Mouse (Mus musculus): ENCODE results near the gene Pde9a.

Gene Pde9a

DNA sequence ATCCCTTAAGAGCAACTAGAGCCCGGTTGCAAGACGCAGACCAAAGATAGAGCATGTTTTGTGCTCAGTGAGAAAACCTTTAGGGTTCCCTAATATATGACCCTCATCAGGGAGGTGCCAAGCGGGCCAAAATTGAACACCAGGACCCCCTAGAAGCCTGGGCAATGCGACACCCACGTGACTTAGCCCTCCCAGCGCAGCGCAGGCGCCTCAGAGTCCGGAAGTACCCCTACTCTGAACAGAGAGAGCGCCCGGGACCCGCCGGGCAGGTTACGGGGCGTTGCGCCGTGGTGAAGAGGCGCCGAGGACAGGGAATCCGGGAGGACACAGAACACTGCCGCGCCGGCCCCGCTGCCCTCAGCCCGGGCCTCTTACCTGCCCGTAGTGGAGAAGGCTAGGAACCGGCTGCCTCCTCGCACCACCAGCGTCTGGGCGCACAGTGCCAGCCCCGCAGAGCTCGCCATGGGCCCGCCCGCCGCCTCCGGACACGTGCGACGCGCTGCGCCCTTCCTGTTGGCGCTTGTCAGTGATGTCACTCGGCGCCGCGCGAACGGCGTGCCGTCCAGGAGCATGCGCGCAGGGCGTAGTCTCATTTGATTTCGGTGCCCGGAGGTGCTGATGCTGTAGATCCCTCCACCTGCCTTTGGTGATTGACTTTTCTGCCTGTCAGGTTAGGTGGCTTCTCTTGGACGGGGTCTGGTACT, 125.9 kb downstream of the Pde9a start:
- DNase-seq (ENCODE audit: low read depth, low spot score), result peak; percentile 96

DNA sequence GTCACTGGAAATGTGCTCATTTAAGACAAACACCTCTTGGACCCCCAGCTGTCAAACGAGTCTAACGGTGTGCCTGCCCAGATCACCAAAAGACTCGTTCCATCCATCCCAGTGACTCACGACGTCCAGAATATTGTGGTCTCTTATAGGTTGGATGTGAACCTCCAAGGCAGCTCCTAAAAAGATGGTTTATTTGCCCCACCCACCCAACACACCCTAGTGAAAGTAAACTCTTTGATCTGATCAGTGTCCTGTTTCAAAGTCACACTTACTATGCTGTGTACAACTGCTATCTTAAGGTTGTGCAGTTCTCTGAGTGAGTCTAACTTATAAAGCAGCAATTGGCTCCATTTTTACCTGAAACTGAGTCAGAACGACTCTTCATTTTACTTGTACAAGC, 126.6 kb downstream of the Pde9a start:
- no peak for DNase-seq (ENCODE audit: low read depth, low spot score)

DNA sequence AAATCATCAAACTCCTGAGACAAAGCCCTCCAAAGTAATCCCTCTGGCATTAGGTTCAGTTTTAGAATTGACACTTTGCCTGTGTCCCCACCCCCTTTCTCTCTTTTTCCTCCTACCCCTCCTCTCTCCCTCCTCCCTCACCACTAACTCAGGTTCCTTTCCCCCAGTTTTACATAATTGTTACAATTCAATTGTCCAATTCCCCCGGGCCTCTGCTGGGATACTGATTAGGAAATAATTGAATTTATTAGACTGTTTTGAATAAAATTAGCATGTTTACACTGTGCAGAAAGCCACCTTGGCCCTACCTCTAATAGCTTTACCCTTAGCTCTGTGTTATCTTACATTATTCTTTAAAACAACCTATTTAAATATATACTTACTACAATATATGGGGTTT, 128.7 kb downstream of the Pde9a start:
- DNase-seq (ENCODE audit: low read depth, low spot score), result no peak

DNA sequence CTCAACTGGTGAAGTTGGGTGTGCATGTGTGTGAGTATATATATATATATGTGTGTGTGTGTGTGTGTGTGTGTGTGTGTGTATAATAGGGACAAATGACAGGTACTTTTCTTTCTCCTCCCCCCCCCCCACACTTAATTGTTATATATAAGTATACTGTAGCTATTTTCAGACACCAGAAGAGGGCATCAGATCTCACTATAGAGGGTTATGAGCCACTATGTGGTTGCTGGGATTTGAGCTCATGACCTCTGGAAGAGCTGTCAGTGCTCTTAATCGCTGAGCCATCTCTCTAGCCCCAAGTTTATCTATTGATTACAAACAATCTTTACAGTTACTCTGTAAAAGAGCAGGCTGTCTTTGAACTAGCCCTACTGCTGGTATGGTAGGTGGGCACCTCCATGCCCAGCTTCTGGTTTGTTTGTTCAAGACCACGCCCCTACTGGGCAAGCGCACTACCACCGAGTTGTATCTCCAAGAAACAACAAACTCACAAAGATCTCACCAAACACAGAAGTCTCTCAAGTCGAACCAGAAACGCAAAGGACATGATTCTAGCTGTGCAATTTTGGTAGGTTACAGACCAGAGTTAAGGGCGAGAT, 133.4 kb downstream of the Pde9a start:
- peak; percentile 66 for DNase-seq (ENCODE audit: low read depth, low spot score)

DNA sequence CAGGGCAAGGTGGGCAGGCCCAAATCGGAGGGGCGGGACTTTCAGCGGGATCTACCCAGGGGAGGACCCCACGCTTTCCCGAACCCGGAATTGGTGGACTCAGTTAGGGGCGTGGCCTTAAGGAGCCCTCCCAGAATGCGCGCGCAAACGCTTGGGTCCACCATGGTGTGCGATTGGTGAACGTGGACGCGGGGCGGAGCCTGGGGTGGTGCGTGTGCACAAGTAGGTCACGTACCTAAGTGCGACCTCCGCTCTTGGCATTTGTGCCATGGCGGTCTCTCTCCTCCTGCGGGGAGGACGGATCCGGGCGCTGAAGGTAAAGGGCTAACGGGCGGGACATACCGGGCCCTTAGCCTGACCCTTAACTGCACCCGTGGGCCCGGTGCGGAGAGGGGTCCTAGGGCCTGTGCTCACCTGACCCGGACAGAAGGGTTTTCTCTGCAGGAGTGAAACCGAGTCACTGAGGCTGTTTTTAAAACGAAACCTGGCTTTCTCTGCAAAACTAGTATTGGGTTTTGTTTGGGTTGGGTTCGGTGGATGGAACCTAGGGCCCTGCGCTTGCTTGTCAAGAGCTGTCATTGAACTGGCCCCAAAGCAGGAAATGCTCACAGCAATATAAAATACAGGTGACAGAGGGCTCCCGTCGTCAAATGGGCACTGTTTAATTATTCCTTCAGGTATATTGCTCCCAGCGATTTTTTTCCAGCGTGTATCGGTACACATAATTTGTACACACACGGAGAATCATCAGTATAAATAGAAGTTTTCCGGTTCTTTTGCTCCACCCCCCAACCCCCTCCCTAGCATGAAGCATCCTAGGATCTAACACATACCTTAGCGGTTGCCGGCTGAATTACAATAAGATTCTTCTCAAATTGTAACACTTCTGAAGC, 134.2 kb downstream of the Pde9a start, which contains the start of the genes Wdr4 and Ndufv3:
TSS of gene Wdr4 (minus strand) at position 35 of the 893 bp plus-strand sequence.
TSS of gene Ndufv3 (plus strand) at position 170 of the 893 bp plus-strand sequence.
- DNase-seq (ENCODE audit: low read depth, low spot score), result peak; percentile 100

DNA sequence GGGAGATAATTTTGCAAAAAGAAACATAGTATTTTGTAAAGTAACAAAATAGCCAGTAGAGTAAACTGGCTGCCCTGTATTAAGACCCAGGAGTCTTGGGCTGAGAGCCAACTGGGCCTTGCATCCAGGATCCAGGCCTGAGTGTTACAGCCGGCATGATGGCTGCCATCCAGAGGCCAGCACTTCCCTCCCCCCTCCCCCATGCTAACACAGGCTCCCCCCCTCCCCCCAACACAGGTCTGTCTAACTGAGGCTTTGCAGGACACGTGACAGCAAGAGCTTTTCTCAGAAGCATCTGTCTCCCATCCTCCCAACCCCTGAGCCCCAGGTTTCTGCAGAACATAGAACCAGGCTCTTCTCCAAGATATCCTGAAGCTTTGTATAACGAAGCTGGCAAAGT, 134.9 kb downstream of the Pde9a start:
- DNase-seq (ENCODE audit: low read depth, low spot score), result peak; percentile 72

DNA sequence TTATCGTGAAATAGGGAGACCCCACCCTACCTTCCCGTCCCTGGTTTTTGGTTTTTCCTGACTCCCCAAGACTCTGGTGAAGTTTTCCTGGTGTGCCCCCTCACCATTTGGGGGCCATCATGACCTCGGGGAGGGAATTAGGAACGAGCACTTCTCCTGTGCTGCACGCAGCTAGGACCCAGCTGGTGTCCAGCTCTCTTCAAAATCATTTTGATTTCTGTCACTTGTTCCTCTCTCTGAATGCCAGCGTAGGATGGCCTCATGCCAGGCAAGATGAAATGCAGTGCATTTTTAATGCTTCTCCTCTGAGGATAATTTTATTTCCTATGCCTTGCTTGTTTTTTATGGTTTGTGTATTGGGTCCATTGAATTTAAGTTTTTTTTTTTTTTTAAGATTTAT, 135.9 kb downstream of the Pde9a start:
- DNase-seq (ENCODE audit: low read depth, low spot score), result no peak

DNA sequence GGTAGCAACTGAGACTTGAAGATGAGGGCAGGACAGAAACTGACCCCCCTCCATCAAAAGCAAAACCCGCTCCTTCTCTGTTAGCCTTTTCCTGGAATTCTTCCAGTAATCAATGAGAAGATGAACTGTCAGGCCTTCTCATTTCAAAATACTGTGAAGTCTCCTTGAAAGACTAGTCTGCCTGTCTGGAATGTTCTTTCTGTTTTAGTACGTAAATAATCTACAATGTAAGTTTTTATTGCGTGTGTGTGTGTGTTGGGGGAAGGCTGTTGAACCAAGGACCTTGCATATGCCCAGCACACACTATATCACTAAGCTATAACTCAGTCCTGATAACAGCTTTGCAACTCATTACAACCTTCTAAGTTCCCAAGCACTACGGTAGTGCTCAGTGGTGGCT, 139.1 kb downstream of the Pde9a start:
- DNase-seq (ENCODE audit: low read depth, low spot score), result no peak

DNA sequence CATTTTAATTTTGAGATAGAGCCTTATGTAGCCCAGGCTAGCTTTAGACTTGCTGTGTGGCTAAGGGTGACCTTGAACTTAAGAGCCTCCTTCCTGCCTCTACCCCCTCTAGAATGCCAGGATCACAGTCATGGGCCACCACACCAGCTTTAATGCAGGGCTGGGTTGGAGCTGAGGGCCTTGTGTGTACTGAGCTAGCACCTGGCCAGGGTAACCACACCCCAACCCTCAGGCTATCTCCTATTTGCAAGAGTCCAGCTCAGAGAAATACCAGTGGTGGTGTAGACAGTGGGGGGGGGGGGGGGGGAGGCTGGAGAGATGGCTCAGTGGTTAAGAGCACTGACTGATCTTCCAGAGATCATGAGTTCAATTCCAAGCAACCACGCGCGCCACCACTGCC, 139.8 kb downstream of the Pde9a start:
- DNase-seq (ENCODE audit: low read depth, low spot score), result peak; percentile 87

Data from ES-CJ7 (cell line).